Mouse (Mus musculus) liver, adult 2 months (tissue): ENCODE measurements around the gene Sh3d19. TPM values are rescaled to one million over a fixed set of nuclear protein-coding genes. Genes with fewer than 3 reads are reported as not detected.

Experiments
- DNase-seq: peaks from one replicate; pipeline ENCODE4 v3.0.0-alpha.2; 2011; ENCODE audit warnings: low read depth, low spot score; ENCODE audit errors: extremely low read depth
- H3K27ac ChIP-seq: fragments of 200-500 bp; replicated peaks from 2 replicates; pipeline ENCODE4 v1.5.1; 2012; ENCODE audit warnings: low read depth, mild to moderate bottlenecking, control low read depth, inconsistent platforms, low read length; ENCODE audit not compliant: insufficient read depth
- H3K27me3 ChIP-seq: fragments of 200-500 bp; 2 replicates; pipeline ENCODE4 v1.6.1; 2012; ENCODE audit warnings: mild to moderate bottlenecking, moderate library complexity, low read length, inconsistent platforms; ENCODE audit not compliant: control insufficient read depth, insufficient read depth
- H3K36me3 ChIP-seq: fragments of 200-500 bp; 2 replicates; pipeline ENCODE4 v1.6.1; 2012; ENCODE audit warnings: low read length, inconsistent platforms; ENCODE audit not compliant: control insufficient read depth, insufficient read depth
- H3K4me1 ChIP-seq: fragments of 200-500 bp; 2 replicates; pipeline ENCODE4 v1.6.1; 2011; ENCODE audit warnings: low read length; ENCODE audit not compliant: control insufficient read depth, insufficient read depth
- H3K4me3 ChIP-seq: fragments of 200-500 bp; 2 replicates; pipeline ENCODE4 v1.5.1; 2011; ENCODE audit warnings: low read depth, mild to moderate bottlenecking, control low read depth, low read length, moderate library complexity; ENCODE audit not compliant: insufficient read depth
- H3K79me2 ChIP-seq: fragments of 200-500 bp; 2 replicates; pipeline ENCODE4 v1.6.1; 2012; ENCODE audit warnings: inconsistent platforms, mild to moderate bottlenecking, low read length, moderate library complexity; ENCODE audit not compliant: control insufficient read depth, insufficient read depth
- H3K9ac ChIP-seq: fragments of 200-500 bp; 2 replicates; pipeline ENCODE4 v1.6.1; 2012; ENCODE audit warnings: low read depth, mild to moderate bottlenecking, control low read depth, inconsistent platforms, low read length
- CTCF ChIP-seq: fragments of 200-500 bp; IDR thresholded peaks from 2 replicates; pipeline ENCODE4 v1.5.1; 2011; ENCODE audit warnings: low read depth, low read length, control low read depth
- POLR2A ChIP-seq: fragments of 200-500 bp; IDR thresholded peaks from 2 replicates; pipeline ENCODE4 v1.6.1; 2011; ENCODE audit warnings: low read length, control low read depth; ENCODE audit not compliant: insufficient read depth; ENCODE audit errors: extremely low read depth
- WGBS: fragments of 180-500 bp; shearing (Covaris S2); methylation state at CpG from one replicate; pipeline ENCODE4 v1.1.7; 2018; 5-methylcytosine and 5-hydroxymethylcytosine counted together
- polyA plus RNA-seq: library from polyadenylated mRNA; depleted of rRNA; stranded (reverse); fragments of >200 nt; gene quantifications from 2 replicates; pipeline ENCODE4 v1.2.3, GENCODE M21; 2012
- total RNA-seq: library from RNA; depleted of rRNA; stranded (reverse); fragments of >200 nt; gene quantifications from 2 replicates; pipeline ENCODE4 v1.2.3, GENCODE M21; 2014

The Sh3d19 gene
- total and polyA plus RNA-seq, 2 experiments = 40.1 to 52.0 TPM

GRCm38 (mm10) chr3:86107637-86108539 is 137.0 kb downstream of the Sh3d19 start:
- Histone ChIP-seq H3K27ac (no peak overlapping the region), H3K36me3 (peaks cover 34% of the 10 kb centered on the region; the same call in 1 of the 2 replicates), H3K79me2 (no peaks in the 10 kb centered on the region), H3K4me3 (no peak overlapping the region), H3K27me3 (no peaks in the 10 kb centered on the region), H3K9ac (no peak overlapping the region), H3K4me1 (no peaks in the 10 kb centered on the region)
- no peak for DNase-seq
- WGBS = 88% methylated on average over 8 of the region's 8 CpGs
- TF ChIP-seq POLR2A = no peak
- TF ChIP-seq CTCF = no peak

DNA sequence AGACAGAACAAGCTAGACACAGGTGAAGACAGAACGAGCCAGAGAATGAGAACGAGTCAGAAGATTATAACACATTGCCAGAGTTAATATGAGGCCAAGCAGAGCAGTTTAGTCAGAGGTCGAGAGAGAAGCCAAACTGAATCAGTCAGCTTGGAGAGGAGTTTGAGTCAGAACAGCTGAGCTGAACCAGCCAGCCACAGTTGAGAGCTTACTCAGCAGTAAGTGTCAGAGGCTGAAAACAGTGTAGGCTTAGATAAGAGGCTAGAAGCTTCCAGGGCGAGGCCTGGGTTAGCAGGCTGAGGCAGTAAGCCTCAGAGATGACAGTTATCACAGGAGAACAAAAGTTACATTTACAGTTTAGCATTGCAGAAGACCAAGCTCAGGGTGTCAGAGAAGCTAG is 137.7 kb downstream of the Sh3d19 start:
- H3K36me3 ChIP-seq = peaks cover 29% of the 10 kb centered on the region; the same call in 1 of the 2 replicates
- 77% methylated on average over 4 of the region's 4 CpGs for WGBS
- H3K79me2 ChIP-seq = no peaks in the 10 kb centered on the region
- no peaks in the 10 kb centered on the region for H3K27me3 ChIP-seq
- no peak for TF ChIP-seq POLR2A
- no peak for TF ChIP-seq CTCF
- H3K27ac ChIP-seq = no peak overlapping the region
- no peak overlapping the region for H3K4me3 ChIP-seq
- no peak for DNase-seq
- H3K4me1 ChIP-seq = no peaks in the 10 kb centered on the region
- no peak overlapping the region for H3K9ac ChIP-seq

DNA sequence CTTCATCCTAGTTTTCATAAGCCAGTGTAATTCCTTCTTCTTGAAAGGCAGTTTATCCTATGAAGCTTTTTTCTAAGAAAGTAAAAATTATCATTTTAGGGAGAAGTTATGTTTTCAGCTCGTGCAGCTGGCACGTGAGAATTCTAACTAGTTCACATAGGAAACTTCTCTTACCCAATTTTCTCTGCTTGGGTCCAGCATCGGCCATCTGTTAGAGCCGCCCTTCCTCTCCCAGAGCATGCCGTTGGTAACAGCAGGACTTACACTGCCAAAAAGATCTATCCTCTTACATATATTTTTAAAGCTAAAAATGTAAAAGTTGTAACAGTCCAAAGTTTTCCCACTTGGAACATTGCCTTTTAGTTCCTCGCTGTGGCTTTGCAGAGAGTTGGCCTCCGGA is 138.2 kb downstream of the Sh3d19 start:
- Histone ChIP-seq H3K9ac (no peak overlapping the region), H3K27me3 (no peaks in the 10 kb centered on the region), H3K36me3 (peaks cover 29% of the 10 kb centered on the region; the same call in 1 of the 2 replicates), H3K79me2 (no peaks in the 10 kb centered on the region), H3K27ac (no peak overlapping the region), H3K4me1 (no peaks in the 10 kb centered on the region), H3K4me3 (no peak overlapping the region)
- WGBS = 86% methylated on average over 7 of the region's 7 CpGs
- no peak for DNase-seq
- TF ChIP-seq CTCF (no peak), POLR2A (no peak)

- Histone ChIP-seq H3K4me1 (no peaks in the 10 kb centered on the region), H3K79me2 (no peaks in the 10 kb centered on the region), H3K27ac (no peak overlapping the region), H3K36me3 (peaks cover 36% of the 10 kb centered on the region), H3K4me3 (no peak overlapping the region), H3K9ac (no peak overlapping the region), H3K27me3 (no peaks in the 10 kb centered on the region)
- peak; percentile 59 for TF ChIP-seq CTCF
- no peak for TF ChIP-seq POLR2A
- peak; percentile 47 for DNase-seq
- WGBS = 22% methylated on average over 10 of the region's 10 CpGs
These were observed 139.2 kb downstream of the Sh3d19 start for GRCm38 (mm10) chr3:86110077-86110476.

DNA sequence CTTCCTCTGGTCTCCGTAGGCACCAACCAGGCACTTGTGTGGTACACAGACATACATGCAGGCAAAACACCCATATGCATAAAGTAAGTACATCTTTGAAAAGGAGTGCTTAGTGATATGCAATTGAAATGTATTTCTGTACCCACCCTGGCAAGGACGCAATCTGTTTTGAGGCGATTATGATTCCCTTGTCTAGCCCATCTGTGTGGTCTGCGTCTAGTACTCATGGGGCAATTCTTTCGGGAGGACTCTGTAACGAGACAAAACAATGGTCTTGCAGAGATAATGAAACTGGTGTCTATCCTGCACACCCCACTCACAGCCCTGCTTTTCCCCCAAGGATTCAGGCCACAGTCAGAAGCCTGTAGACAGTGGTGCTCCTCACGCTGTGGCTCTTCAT is 141.9 kb downstream of the Sh3d19 start:
- Histone ChIP-seq H3K27ac (no peak overlapping the region), H3K27me3 (no peaks in the 10 kb centered on the region), H3K9ac (no peak overlapping the region), H3K36me3 (peaks cover 40% of the 10 kb centered on the region), H3K4me3 (no peak overlapping the region), H3K4me1 (no peaks in the 10 kb centered on the region), H3K79me2 (no peaks in the 10 kb centered on the region)
- 96% methylated on average over 7 of the region's 7 CpGs for WGBS
- TF ChIP-seq POLR2A (no peak), CTCF (no peak)
- no peak for DNase-seq

DNA sequence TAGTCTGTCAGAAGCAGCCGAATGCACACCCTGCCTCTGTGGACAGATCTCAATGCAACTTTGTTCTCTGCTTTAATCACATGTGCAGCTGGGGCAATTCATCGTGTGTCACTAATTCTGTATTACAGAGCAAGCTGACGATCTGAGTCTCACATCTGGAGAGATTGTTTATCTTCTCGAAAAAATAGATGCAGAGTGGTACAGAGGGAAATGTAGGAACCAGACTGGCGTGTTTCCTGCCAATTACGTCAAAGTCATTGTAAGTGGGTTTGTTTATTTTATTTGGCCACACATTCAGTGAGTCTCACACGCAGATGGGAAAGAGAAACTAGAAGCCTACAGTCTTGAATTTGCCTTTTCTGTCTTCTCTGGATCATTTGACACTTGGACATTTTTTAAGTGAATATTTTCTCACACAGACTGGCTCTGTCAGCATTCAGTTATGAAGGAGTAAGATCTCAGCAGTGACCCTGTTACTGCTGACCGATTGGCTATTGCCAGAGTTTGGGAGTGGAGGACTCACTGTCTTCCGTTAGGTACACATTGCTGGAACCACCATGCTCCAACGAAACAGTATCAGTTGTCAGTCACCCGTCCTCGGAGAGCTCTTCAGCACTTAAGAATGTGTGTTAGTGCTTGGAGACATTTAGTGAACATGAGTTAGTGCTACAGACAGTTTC is 143.9 kb downstream of the Sh3d19 start:
- TF ChIP-seq CTCF = no peak
- no peak for TF ChIP-seq POLR2A
- Histone ChIP-seq H3K36me3 (peaks cover 49% of the 10 kb centered on the region), H3K79me2 (no peaks in the 10 kb centered on the region), H3K4me3 (no peak overlapping the region), H3K27ac (no peak overlapping the region), H3K4me1 (no peaks in the 10 kb centered on the region), H3K27me3 (no peaks in the 10 kb centered on the region), H3K9ac (no peak overlapping the region)
- 85% methylated on average over 12 of the region's 12 CpGs for WGBS
- DNase-seq = no peak
